Mouse (Mus musculus): ENCODE results near the gene Btg3. TPM values are rescaled to one million over a fixed set of nuclear protein-coding genes. Genes with fewer than 3 reads are reported as not detected.

Gene Btg3
- polyA plus RNA-seq, 2 experiments, result 15.5 to 50.5 TPM

- Histone ChIP-seq H3K27me3 (ENCODE audit: control insufficient read depth, insufficient read depth, low read length) (no peaks in the 10 kb centered on the region), H3K9me3 (ENCODE audit: control insufficient read depth, low read length) (no peaks in the 10 kb centered on the region), H3K4me3 (replicated peaks; ENCODE audit: low read length) (no peak overlapping the region), H3K4me1 (ENCODE audit: control insufficient read depth, insufficient read depth, low read length) (peaks cover 16% of the 10 kb centered on the region), H3K27ac (replicated peaks; ENCODE audit: low read depth, low read length) (no peak overlapping the region), H3K4me2 (replicated peaks; ENCODE audit: low read depth, low read length, severe bottlenecking) (no peak overlapping the region), H3K9ac (ENCODE audit: low read depth, low read length, severe bottlenecking) (no peak overlapping the region), H3K36me3 (ENCODE audit: control insufficient read depth, insufficient read depth, low read length) (no peaks in the 10 kb centered on the region; the same call in 1 of the 2 replicates)
- DNase-seq (ENCODE audit: low spot score), result no peak
- WGBS, result 29% methylated on average over 7 of the region's 7 CpGs
- no peak for ATAC-seq (ENCODE audit: low FRiP score, low read depth)
- TF ChIP-seq POLR2A (IDR thresholded peaks at IDR 0.05; ENCODE audit: borderline replicate concordance, extremely low read depth, insufficient read depth, insufficient read length), result no peak
Observed at GRCm38 (mm10) chr16:78321559-78321958, 55.4 kb downstream of the Btg3 start.

GRCm38 (mm10) chr16:78319711-78320110 is 57.3 kb downstream of the Btg3 start:
- TF ChIP-seq POLR2A (IDR thresholded peaks at IDR 0.05; ENCODE audit: borderline replicate concordance, extremely low read depth, insufficient read depth, insufficient read length), result no peak
- Histone ChIP-seq H3K36me3 (ENCODE audit: control insufficient read depth, insufficient read depth, low read length) (no peaks in the 10 kb centered on the region), H3K4me2 (replicated peaks; ENCODE audit: low read depth, low read length, severe bottlenecking) (no peak overlapping the region), H3K27ac (replicated peaks; ENCODE audit: low read depth, low read length) (no peak overlapping the region), H3K9me3 (ENCODE audit: control insufficient read depth, low read length) (no peaks in the 10 kb centered on the region), H3K4me1 (ENCODE audit: control insufficient read depth, insufficient read depth, low read length) (peaks cover 16% of the 10 kb centered on the region), H3K27me3 (ENCODE audit: control insufficient read depth, insufficient read depth, low read length) (no peaks in the 10 kb centered on the region), H3K4me3 (replicated peaks; ENCODE audit: low read length) (no peak overlapping the region), H3K9ac (ENCODE audit: low read depth, low read length, severe bottlenecking) (no peak overlapping the region)
- WGBS, result 76% methylated on average over 7 of the region's 7 CpGs
- ATAC-seq (ENCODE audit: low FRiP score, low read depth) (no peak), DNase-seq (ENCODE audit: low spot score) (no peak)

- peaks cover 25% of the 10 kb centered on the region for H3K4me1 ChIP-seq (ENCODE audit: control insufficient read depth, insufficient read depth, low read length)
- DNase-seq (ENCODE audit: low spot score) (no peak), ATAC-seq (ENCODE audit: low FRiP score, low read depth) (no peak)
- H3K9me3 ChIP-seq (ENCODE audit: control insufficient read depth, low read length), result no peaks in the 10 kb centered on the region
- no peak overlapping the region for H3K4me2 ChIP-seq (replicated peaks; ENCODE audit: low read depth, low read length, severe bottlenecking)
- H3K27ac ChIP-seq (replicated peaks; ENCODE audit: low read depth, low read length), result no peak overlapping the region
- no peak overlapping the region for H3K4me3 ChIP-seq (replicated peaks; ENCODE audit: low read length)
- TF ChIP-seq POLR2A (IDR thresholded peaks at IDR 0.05; ENCODE audit: borderline replicate concordance, extremely low read depth, insufficient read depth, insufficient read length), result no peak
- H3K9ac ChIP-seq (ENCODE audit: low read depth, low read length, severe bottlenecking), result no peak overlapping the region
- H3K27me3 ChIP-seq (ENCODE audit: control insufficient read depth, insufficient read depth, low read length), result no peaks in the 10 kb centered on the region
- H3K36me3 ChIP-seq (ENCODE audit: control insufficient read depth, insufficient read depth, low read length), result no peaks in the 10 kb centered on the region
- WGBS, result 69% methylated on average over 7 of the region's 7 CpGs
Observed at GRCm38 (mm10) chr16:78317960-78318359, 59.0 kb downstream of the Btg3 start.

- Histone ChIP-seq H3K36me3 (ENCODE audit: control insufficient read depth, insufficient read depth, low read length) (no peaks in the 10 kb centered on the region), H3K27ac (replicated peaks; ENCODE audit: low read depth, low read length) (no peak overlapping the region), H3K9ac (ENCODE audit: low read depth, low read length, severe bottlenecking) (no peak overlapping the region), H3K4me3 (replicated peaks; ENCODE audit: low read length) (no peak overlapping the region), H3K27me3 (ENCODE audit: control insufficient read depth, insufficient read depth, low read length) (no peaks in the 10 kb centered on the region), H3K4me2 (replicated peaks; ENCODE audit: low read depth, low read length, severe bottlenecking) (no peak overlapping the region), H3K4me1 (ENCODE audit: control insufficient read depth, insufficient read depth, low read length) (peaks cover 21% of the 10 kb centered on the region), H3K9me3 (ENCODE audit: control insufficient read depth, low read length) (no peaks in the 10 kb centered on the region)
- DNase-seq (ENCODE audit: low spot score), result no peak
- no peak for TF ChIP-seq POLR2A (IDR thresholded peaks at IDR 0.05; ENCODE audit: borderline replicate concordance, extremely low read depth, insufficient read depth, insufficient read length)
- 78% methylated on average over 9 of the region's 9 CpGs for WGBS
- no peak for ATAC-seq (ENCODE audit: low FRiP score, low read depth)
Observed at GRCm38 (mm10) chr16:78316849-78317248, 60.1 kb downstream of the Btg3 start.

GRCm38 (mm10) chr16:78314026-78314425 is 63.0 kb downstream of the Btg3 start:
- H3K9ac ChIP-seq (ENCODE audit: low read depth, low read length, severe bottlenecking), result no peak overlapping the region
- no peak overlapping the region for H3K4me2 ChIP-seq (replicated peaks; ENCODE audit: low read depth, low read length, severe bottlenecking)
- H3K27ac ChIP-seq (replicated peaks; ENCODE audit: low read depth, low read length), result no peak overlapping the region
- no peak overlapping the region for H3K4me3 ChIP-seq (replicated peaks; ENCODE audit: low read length)
- 71% methylated on average over 6 of the region's 6 CpGs for WGBS
- H3K36me3 ChIP-seq (ENCODE audit: control insufficient read depth, insufficient read depth, low read length), result no peaks in the 10 kb centered on the region
- H3K4me1 ChIP-seq (ENCODE audit: control insufficient read depth, insufficient read depth, low read length), result peaks cover 16% of the 10 kb centered on the region; the same call in 1 of the 2 replicates
- TF ChIP-seq POLR2A (IDR thresholded peaks at IDR 0.05; ENCODE audit: borderline replicate concordance, extremely low read depth, insufficient read depth, insufficient read length), result no peak
- H3K27me3 ChIP-seq (ENCODE audit: control insufficient read depth, insufficient read depth, low read length), result no peaks in the 10 kb centered on the region
- DNase-seq (ENCODE audit: low spot score) (no peak), ATAC-seq (ENCODE audit: low FRiP score, low read depth) (no peak)
- no peaks in the 10 kb centered on the region for H3K9me3 ChIP-seq (ENCODE audit: control insufficient read depth, low read length)
